Mouse (Mus musculus): ENCODE data around the gene Ssr1. TPM values are rescaled to one million over a fixed set of nuclear protein-coding genes. Genes with fewer than 3 reads are reported as not detected.

Gene Ssr1
- polyA plus RNA-seq, 1 experiment from 2014 or later, result 128 TPM

DNA sequence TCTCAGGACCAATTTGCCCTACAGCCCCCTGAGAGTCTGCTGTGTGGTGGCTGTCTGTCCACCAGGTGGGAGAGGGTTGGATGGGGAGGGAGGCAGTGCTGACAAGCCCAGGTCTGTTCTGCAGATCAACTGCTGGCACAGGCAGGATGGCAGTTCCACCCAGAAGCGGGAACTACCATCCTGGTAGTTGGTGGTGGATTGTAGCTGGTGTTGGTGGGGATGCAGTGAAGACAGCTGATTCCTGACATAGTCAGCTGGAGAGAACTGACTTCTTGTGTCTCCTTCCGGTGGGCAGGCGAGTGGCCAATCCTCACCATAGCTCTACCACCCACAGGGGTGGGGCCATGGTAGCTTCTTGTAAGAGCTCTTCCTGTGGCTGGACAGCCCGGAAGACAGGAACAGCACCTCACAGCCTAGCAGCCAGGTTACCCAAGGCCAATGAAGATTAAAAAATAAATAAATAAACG is 16.5 kb upstream of the Ssr1 start:
- WGBS, result 82% methylated on average over 5 of the region's 5 CpGs

DNA sequence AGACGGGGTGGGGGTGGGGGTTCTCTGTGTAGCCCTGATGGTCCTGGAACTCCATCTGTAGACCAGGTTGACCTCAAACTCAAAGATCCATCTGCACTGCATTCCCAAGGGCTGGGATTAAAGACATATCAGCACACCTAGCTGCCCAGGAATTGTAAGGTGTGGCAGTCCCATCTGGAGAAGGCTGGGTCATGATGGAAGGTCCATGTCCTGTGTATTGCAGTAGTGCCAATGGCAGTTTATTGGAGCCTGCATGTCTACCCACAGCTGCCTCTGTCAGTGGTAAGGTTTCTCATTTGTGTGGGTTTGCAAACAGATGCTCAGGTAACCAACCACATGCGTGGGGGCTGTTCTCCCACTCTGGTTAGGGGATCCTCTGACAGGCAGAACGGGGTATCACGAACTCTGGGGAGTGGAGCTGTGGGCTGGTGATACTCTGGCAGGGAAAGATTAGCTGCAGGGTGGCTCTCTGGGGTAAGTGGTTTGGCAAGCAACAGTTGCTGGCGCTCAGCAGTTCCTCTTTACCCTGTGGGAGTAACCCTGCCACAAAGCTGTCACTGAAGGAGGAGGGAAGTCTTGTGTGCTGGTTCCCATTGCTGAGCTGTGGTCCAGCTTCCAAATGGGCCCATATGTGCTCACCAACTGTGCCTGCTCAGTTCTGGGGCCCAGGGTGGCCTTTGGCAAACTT is 15.8 kb upstream of the Ssr1 start:
- Histone ChIP-seq H3K4me3 (replicated peaks) (no peak overlapping the region), H3K27ac (no peak overlapping the region), H3K4me2 (no peak overlapping the region), H3K36me3 (no peaks in the 10 kb centered on the region), H3K4me1 (replicated peaks) (no peaks in the 10 kb centered on the region), H3K9ac (replicated peaks) (no peak overlapping the region), H3K27me3 (no peaks in the 10 kb centered on the region), H3K9me3 (no peaks in the 10 kb centered on the region)
- ATAC-seq (ENCODE audit: insufficient number of reproducible peaks, insufficient read depth, low FRiP score, low TSS enrichment, low read depth), result no peak
- 83% methylated on average over 5 of the region's 5 CpGs for WGBS

More for the DNA sequence above, 16.5 kb upstream of the Ssr1 start:
- H3K4me3 ChIP-seq (replicated peaks), result no peak overlapping the region
- no peak overlapping the region for H3K4me2 ChIP-seq
- H3K27ac ChIP-seq, result no peak overlapping the region
- H3K9me3 ChIP-seq, result no peaks in the 10 kb centered on the region
- H3K9ac ChIP-seq (replicated peaks), result no peak overlapping the region
- no peaks in the 10 kb centered on the region for H3K4me1 ChIP-seq (replicated peaks)
- ATAC-seq (ENCODE audit: insufficient number of reproducible peaks, insufficient read depth, low FRiP score, low TSS enrichment, low read depth), result no peak
- no peaks in the 10 kb centered on the region for H3K27me3 ChIP-seq
- H3K36me3 ChIP-seq, result no peaks in the 10 kb centered on the region

DNA sequence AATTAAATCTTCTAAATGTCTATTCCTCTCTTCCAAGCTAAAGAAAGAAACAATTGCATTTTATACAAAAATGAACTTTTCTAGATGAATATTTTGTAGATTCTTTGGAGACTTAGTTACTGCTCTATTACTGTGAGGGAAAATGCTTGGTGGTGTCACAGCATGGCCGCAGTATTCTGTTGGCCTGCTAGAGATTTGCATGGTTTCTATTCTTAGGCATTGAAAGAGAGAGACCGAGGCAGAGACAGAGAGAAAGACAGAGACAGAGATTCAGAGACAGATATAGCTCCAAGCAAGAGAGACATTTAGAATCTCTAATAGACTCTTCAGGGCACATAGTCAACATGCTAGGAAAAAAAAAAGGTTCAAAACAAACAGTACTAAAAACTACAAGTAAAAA is 14.0 kb upstream of the Ssr1 start:
- ATAC-seq (ENCODE audit: insufficient number of reproducible peaks, insufficient read depth, low FRiP score, low TSS enrichment, low read depth), result no peak
- 90% methylated on average over 2 of the region's 2 CpGs for WGBS

DNA sequence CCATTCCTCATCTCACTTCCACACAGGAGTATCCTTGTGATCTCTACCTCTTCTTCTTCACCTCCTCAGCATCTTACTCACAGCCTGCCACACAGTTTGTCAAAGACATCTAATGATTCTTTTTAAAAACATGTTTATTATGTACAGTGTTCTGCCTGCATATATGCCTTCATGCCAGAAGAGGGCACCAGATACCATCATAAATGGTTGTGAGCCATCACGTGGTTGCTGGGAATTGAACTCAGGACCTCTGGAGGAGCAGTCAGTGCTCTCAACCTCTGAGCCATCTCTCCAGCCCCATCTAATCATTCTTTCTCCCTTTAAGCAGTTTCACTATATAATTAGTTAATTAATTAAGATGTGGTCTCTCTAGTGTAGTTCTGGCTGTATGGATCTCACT is 8.4 kb upstream of the Ssr1 start:
- Histone ChIP-seq H3K9ac (replicated peaks) (no peak overlapping the region), H3K36me3 (no peaks in the 10 kb centered on the region), H3K9me3 (no peaks in the 10 kb centered on the region), H3K4me1 (replicated peaks) (0 out of 2 replicates have a peak, but pooled peaks cover 2% of the 10 kb centered on the region), H3K27me3 (peaks cover 4% of the 10 kb centered on the region; the same call in 1 of the 2 replicates), H3K4me2 (no peak overlapping the region), H3K27ac (no peak overlapping the region), H3K4me3 (replicated peaks) (no peak overlapping the region)
- no peak for ATAC-seq (ENCODE audit: insufficient number of reproducible peaks, insufficient read depth, low FRiP score, low TSS enrichment, low read depth)
- 33% methylated on average over 1 of the region's 1 CpGs for WGBS

More for the DNA sequence above, 14.0 kb upstream of the Ssr1 start:
- H3K4me2 ChIP-seq, result no peak overlapping the region
- no peak overlapping the region for H3K9ac ChIP-seq (replicated peaks)
- H3K9me3 ChIP-seq, result no peaks in the 10 kb centered on the region
- no peak overlapping the region for H3K4me3 ChIP-seq (replicated peaks)
- H3K36me3 ChIP-seq, result no peaks in the 10 kb centered on the region
- no peaks in the 10 kb centered on the region for H3K4me1 ChIP-seq (replicated peaks)
- H3K27ac ChIP-seq, result no peak overlapping the region
- no peaks in the 10 kb centered on the region for H3K27me3 ChIP-seq

DNA sequence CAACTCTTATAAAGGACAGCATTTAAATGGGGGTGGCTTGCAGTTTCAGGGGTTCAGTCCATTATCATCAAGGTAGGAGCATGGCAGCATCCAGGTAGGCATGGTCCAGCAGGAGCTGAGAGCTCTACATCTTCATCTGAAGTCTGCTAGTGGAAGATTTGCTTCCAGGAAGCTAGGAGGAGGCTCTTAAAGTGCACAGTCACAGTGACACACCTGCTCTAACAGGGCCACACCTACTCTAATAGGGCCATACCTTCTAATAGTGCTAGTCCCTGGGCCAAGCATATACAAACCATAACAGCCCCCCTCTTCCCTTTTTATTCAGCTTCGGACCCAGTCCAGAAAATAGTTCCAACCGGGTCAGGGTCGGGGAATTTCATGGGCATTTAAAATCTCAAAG is 5.7 kb upstream of the Ssr1 start:
- Histone ChIP-seq H3K27ac (no peak overlapping the region), H3K4me1 (replicated peaks) (0 out of 2 replicates have a peak, but pooled peaks cover 2% of the 10 kb centered on the region), H3K4me2 (no peak overlapping the region), H3K36me3 (no peaks in the 10 kb centered on the region), H3K4me3 (replicated peaks) (no peak overlapping the region), H3K9me3 (no peaks in the 10 kb centered on the region), H3K9ac (replicated peaks) (no peak overlapping the region), H3K27me3 (peaks cover 4% of the 10 kb centered on the region; the same call in 1 of the 2 replicates)
- no peak for ATAC-seq (ENCODE audit: insufficient number of reproducible peaks, insufficient read depth, low FRiP score, low TSS enrichment, low read depth)
- WGBS, result 77% methylated on average over 3 of the region's 3 CpGs

DNA sequence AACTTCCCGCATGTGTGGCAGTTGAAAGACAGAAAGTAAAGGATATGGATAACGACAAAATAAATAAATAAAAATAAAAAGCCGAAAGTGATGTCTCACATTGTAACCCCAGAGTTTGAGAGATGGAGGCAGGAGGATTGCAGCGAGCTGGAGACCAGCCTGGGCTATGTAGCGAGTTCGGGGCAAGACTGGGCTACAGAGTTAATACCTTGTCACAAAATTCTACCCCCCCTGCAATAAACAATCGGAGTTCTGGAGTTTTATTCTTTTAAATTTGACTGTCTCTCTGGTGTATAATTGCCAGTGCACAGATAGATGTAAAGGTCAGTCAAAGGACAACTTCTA is 360 bp upstream of the Ssr1 start:
- 23% methylated on average over 7 of the region's 7 CpGs for WGBS
- Histone ChIP-seq H3K4me2 (peak overlapping the region; percentile 82), H3K4me1 (replicated peaks) (peaks cover 2% of the 10 kb centered on the region; the same call in 1 of the 2 replicates), H3K4me3 (replicated peaks) (peak overlapping the region; percentile 95), H3K9me3 (no peaks in the 10 kb centered on the region), H3K27me3 (no peaks in the 10 kb centered on the region), H3K36me3 (peaks cover 25% of the 10 kb centered on the region), H3K9ac (replicated peaks) (peak overlapping the region; percentile 95), H3K27ac (peak overlapping the region; percentile 70)
- peak; percentile 57 for ATAC-seq (ENCODE audit: insufficient number of reproducible peaks, insufficient read depth, low FRiP score, low TSS enrichment, low read depth)

DNA sequence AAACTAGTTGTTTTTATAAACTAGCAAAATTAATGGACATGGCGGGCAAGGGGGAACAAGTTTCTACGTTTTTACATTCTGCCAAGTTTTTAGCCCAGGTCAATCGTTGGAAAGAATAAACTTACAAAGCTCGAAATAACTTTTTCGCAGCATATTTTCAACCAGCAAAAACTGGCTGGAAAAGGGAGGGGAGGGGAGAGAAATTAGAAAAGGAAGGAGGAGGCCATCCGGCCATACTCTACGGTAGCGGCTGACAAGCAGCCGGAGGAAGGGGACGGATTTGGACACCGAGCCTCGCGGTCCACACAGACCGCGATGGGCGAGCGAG is 677 bp downstream of the Ssr1 start:
- Histone ChIP-seq H3K27me3 (no peaks in the 10 kb centered on the region), H3K9ac (replicated peaks) (peak overlapping the region; percentile 95), H3K4me2 (peak overlapping the region; percentile 82), H3K9me3 (no peaks in the 10 kb centered on the region), H3K4me1 (replicated peaks) (peaks cover 1% of the 10 kb centered on the region; the same call in 1 of the 2 replicates), H3K4me3 (replicated peaks) (peak overlapping the region; percentile 95), H3K27ac (peak overlapping the region; percentile 94), H3K36me3 (peaks cover 35% of the 10 kb centered on the region)
- under 1% methylated on average over 17 of the region's 17 CpGs for WGBS
- ATAC-seq (ENCODE audit: insufficient number of reproducible peaks, insufficient read depth, low FRiP score, low TSS enrichment, low read depth), result no peak

DNA sequence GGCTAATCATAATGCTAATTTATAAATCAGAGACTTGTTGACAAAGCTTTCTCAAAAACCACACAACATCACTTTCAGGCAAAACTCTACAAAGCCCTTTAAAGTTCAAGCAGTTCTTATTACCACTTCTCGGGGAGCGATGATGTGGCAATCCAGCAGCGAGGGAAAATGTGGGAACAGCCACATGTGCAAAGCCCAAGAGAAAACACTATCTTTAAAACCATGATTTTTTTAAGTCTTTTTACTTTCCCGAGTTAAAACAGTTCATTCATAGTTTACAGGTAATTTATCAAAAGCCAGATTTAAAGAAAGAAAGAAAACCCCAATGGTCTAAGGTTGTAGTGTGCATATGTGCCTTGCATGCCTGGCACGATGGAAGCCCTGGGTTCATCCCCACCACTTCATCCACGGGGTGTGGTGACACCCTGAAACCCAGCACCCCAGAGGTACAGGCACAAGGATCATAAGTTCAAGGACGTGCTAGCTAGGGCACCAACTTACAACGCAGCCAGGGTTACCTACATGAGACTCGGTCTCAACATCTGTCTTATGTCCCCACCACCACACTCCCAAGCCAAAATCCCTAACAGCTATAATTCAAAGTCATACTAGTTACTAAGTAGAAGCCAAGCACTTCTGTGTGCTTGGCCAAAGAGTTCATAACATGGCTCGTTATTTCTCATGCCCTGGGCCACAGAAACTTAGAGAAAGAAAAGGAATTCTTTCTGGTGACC is 1.2 kb downstream of the Ssr1 start:
- H3K27ac ChIP-seq, result peak overlapping the region; percentile 94
- ATAC-seq (ENCODE audit: insufficient number of reproducible peaks, insufficient read depth, low FRiP score, low TSS enrichment, low read depth), result no peak
- 10% methylated on average over 10 of the region's 10 CpGs for WGBS

DNA sequence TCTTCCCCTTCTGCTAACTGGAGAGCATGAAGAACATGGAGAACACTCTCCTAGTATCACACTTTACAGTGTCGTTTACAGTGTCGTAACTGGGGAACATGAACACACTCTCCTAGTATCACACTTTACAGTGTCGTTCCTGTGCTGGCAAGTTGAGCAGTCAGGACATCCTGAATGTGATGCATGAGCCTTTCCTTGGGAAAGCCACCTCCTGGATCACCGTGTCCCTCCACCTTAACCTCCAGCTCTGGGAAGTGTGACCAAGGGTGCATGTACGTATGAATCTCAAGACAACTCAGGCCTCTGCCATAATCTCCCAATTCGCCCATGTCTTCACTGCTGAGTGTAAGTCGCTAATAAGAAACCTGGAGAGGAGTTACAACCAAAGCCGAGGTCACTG is 4.3 kb downstream of the Ssr1 start:
- WGBS, result 91% methylated on average over 8 of the region's 8 CpGs
- ATAC-seq (ENCODE audit: insufficient number of reproducible peaks, insufficient read depth, low FRiP score, low TSS enrichment, low read depth), result no peak
- H3K4me1 ChIP-seq (replicated peaks), result no peaks in the 10 kb centered on the region; the same call in 1 of the 2 replicates
- H3K4me2 ChIP-seq, result no peak overlapping the region
- no peak overlapping the region for H3K4me3 ChIP-seq (replicated peaks)
- H3K9me3 ChIP-seq, result no peaks in the 10 kb centered on the region
- H3K36me3 ChIP-seq, result peaks cover 69% of the 10 kb centered on the region
- no peak overlapping the region for H3K27ac ChIP-seq
- H3K27me3 ChIP-seq, result no peaks in the 10 kb centered on the region
- no peak overlapping the region for H3K9ac ChIP-seq (replicated peaks)

More for the DNA sequence above, 1.2 kb downstream of the Ssr1 start:
- Histone ChIP-seq H3K4me2 (peak overlapping the region; percentile 82), H3K4me1 (replicated peaks) (no peaks in the 10 kb centered on the region; the same call in 1 of the 2 replicates), H3K36me3 (peaks cover 40% of the 10 kb centered on the region), H3K9ac (replicated peaks) (peak overlapping the region; percentile 95), H3K4me3 (replicated peaks) (peak overlapping the region; percentile 95), H3K27me3 (no peaks in the 10 kb centered on the region), H3K9me3 (no peaks in the 10 kb centered on the region)

DNA sequence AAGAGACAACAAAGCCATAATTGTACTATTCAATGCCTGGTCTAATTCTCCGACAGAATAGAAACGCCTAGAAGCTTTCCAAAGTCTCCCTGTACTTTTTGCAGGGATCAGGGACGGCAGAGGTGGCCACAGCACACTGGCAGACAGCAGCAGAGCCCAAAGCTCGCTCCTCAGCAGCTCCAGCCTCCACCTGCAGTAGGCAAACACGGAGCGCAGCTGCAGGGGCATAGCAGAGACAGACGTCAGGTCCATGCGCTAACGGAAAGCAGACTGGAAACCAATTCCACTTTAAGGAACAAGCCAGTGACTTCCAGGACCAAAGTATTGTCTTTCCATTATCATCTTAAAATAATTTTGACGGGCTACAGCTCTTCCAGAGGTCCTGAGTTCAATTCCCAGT is 7.9 kb downstream of the Ssr1 start:
- Histone ChIP-seq H3K4me2 (no peak overlapping the region), H3K4me3 (replicated peaks) (no peak overlapping the region), H3K4me1 (replicated peaks) (no peaks in the 10 kb centered on the region), H3K27me3 (no peaks in the 10 kb centered on the region), H3K27ac (no peak overlapping the region), H3K9ac (replicated peaks) (no peak overlapping the region), H3K9me3 (no peaks in the 10 kb centered on the region), H3K36me3 (peaks cover 98% of the 10 kb centered on the region)
- no peak for ATAC-seq (ENCODE audit: insufficient number of reproducible peaks, insufficient read depth, low FRiP score, low TSS enrichment, low read depth)
- 84% methylated on average over 10 of the region's 10 CpGs for WGBS

DNA sequence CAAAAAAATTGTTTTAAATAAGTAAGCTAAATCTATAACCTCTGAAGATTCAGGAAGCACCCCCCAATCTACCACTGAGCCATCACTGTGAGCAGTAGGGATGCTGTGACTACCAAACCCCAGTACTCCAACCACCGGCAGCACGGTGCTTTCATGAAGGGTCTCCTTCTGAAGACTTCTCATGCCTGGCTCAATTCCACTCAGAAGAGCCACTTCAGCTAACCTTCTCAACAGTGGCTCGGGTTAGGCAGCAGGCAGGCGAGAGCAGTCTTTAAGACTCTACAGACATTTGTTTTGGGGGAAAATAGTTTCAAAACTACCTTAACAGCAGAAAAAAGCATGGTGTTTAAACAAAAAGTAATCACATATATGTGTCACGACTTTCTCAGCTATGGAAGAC is 13.0 kb downstream of the Ssr1 start:
- WGBS, result 87% methylated on average over 5 of the region's 5 CpGs
- H3K4me1 ChIP-seq (replicated peaks), result no peaks in the 10 kb centered on the region
- H3K27ac ChIP-seq, result no peak overlapping the region
- peaks cover 93% of the 10 kb centered on the region for H3K36me3 ChIP-seq
- no peak for ATAC-seq (ENCODE audit: insufficient number of reproducible peaks, insufficient read depth, low FRiP score, low TSS enrichment, low read depth)
- H3K4me2 ChIP-seq, result no peak overlapping the region
- no peak overlapping the region for H3K4me3 ChIP-seq (replicated peaks)
- H3K9ac ChIP-seq (replicated peaks), result no peak overlapping the region
- no peaks in the 10 kb centered on the region for H3K27me3 ChIP-seq
- no peaks in the 10 kb centered on the region for H3K9me3 ChIP-seq
